Mouse (Mus musculus) olfactory bulb, adult 2 months (tissue): ENCODE data around the gene Art4.

Source experiments
- CTCF ChIP-seq: fragments of 200-500 bp; IDR thresholded peaks from 2 replicates; pipeline ENCODE4 v1.5.1; 2012; ENCODE audit warnings: low read depth, mild to moderate bottlenecking, low read length, moderate library complexity; ENCODE audit not compliant: insufficient read depth
- POLR2A ChIP-seq: fragments of 200-500 bp; IDR thresholded peaks from 2 replicates; pipeline ENCODE4 v1.6.1; 2012; ENCODE audit warnings: mild to moderate bottlenecking, low read depth, low read length, moderate library complexity; ENCODE audit not compliant: insufficient read depth

DNA sequence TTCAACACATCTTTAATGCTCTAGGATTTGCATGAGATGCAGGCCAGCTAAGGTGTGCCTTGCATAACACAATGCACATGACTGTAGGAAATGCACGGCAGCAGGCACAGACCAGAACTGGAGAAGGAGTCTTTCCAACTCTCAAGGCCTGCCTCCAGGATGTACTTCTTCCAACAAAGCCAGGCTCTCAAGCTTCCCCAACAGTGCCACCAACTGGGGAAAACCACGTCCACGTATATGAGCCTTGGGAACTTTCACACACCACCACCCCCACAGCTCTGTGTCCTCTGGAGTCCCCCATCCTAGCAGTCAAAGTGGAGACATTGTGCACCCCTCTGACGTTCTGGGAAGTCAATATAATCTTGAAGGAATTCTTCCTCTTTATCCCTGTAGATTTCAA, 44.4 kb downstream of the Art4 start:
- no peak for TF ChIP-seq POLR2A
- no peak for TF ChIP-seq CTCF
